Mouse (Mus musculus) embryo, embryonic 10 days (tissue): ENCODE measurements around the gene Tax1bp1.
"Not testable (repeated sequence)": the region's sequence is repeated elsewhere in the genome, so short reads cannot be mapped to it uniquely, and the experiment has no call there.

Source experiments
- DNase-seq: peaks from one replicate; pipeline ENCODE4 v3.0.0-alpha.2; 2015; ENCODE audit warnings: low spot score

Gene Tax1bp1

GRCm38 (mm10) chr6:52713104-52713896, at the start of gene Tax1bp1:
Gene Tax1bp1, plus strand, starts transcription at chr6:52713729.
- DNase-seq = peak; percentile 97

- no peak for DNase-seq
These were observed 45.9 kb upstream of the Tax1bp1 start for GRCm38 (mm10) chr6:52667641-52668040.

GRCm38 (mm10) chr6:52669878-52670277, 43.7 kb upstream of the Tax1bp1 start:
- not testable (repeated sequence) for DNase-seq

GRCm38 (mm10) chr6:52671791-52672190, 41.7 kb upstream of the Tax1bp1 start:
- no peak for DNase-seq

- no peak for DNase-seq
These were observed 41.0 kb upstream of the Tax1bp1 start for GRCm38 (mm10) chr6:52672539-52672938.

GRCm38 (mm10) chr6:52673706-52674105, 39.8 kb upstream of the Tax1bp1 start:
- no peak for DNase-seq

- no peak for DNase-seq
These were observed 39.0 kb upstream of the Tax1bp1 start for GRCm38 (mm10) chr6:52674541-52674940.

GRCm38 (mm10) chr6:52675222-52675921, 38.2 kb upstream of the Tax1bp1 start:
- DNase-seq = no peak

- DNase-seq = not testable (repeated sequence)
These were observed 36.0 kb upstream of the Tax1bp1 start for GRCm38 (mm10) chr6:52677534-52677933.

- no peak for DNase-seq
These were observed 34.0 kb upstream of the Tax1bp1 start for GRCm38 (mm10) chr6:52679565-52679964.

GRCm38 (mm10) chr6:52680458-52681032, 33.0 kb upstream of the Tax1bp1 start:
- no peak for DNase-seq

- no peak for DNase-seq
These were observed 31.6 kb upstream of the Tax1bp1 start for GRCm38 (mm10) chr6:52681847-52682485.

GRCm38 (mm10) chr6:52682607-52683006, 30.9 kb upstream of the Tax1bp1 start:
- no peak for DNase-seq

GRCm38 (mm10) chr6:52686901-52687500, 26.5 kb upstream of the Tax1bp1 start:
- DNase-seq = no peak

GRCm38 (mm10) chr6:52690365-52690764, 23.2 kb upstream of the Tax1bp1 start:
- DNase-seq = no peak

- DNase-seq = no peak
These were observed 21.7 kb upstream of the Tax1bp1 start for GRCm38 (mm10) chr6:52691800-52692199.

GRCm38 (mm10) chr6:52692451-52693063, 21.0 kb upstream of the Tax1bp1 start:
- DNase-seq = no peak

GRCm38 (mm10) chr6:52697964-52698535, 15.5 kb upstream of the Tax1bp1 start:
- DNase-seq = no peak

GRCm38 (mm10) chr6:52699050-52699449, 14.5 kb upstream of the Tax1bp1 start:
- DNase-seq = no peak

GRCm38 (mm10) chr6:52699899-52700298, 13.6 kb upstream of the Tax1bp1 start:
- DNase-seq = no peak

- DNase-seq = no peak
These were observed 10.3 kb upstream of the Tax1bp1 start for GRCm38 (mm10) chr6:52703263-52703662.
